Mouse (Mus musculus): ENCODE measurements around the gene Tipin.
A peak's percentile ranks its signal among the peaks of the same experiment; 100 is the strongest.

DNA sequence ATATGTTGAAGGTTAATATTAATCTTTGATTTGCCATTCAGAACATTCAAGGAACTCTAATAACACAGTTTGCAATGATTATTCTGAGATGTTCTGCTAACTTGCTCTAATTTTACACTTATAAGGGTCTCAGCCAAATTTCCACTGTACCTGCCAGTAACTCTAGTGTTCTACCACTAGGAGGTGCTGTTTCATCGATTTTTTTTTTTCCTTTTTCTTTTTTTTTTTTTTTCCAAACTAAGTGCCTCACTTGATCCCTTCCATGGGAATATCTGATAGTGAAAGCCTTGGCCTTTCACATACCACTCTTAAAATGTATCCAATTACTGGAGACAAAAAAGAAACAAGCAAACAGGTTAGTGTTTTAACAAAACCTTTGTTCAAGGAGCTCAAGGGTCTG lies 66.0 kb downstream of the Tipin start:
- TF ChIP-seq CTCF (IDR thresholded peaks at IDR 0.05; ENCODE audit: low read depth) (peak; percentile 71), EP300 (IDR thresholded peaks at IDR 0.05; ENCODE audit: low read depth) (no peak)

All from liver, postnatal 0 days (tissue).